Mouse (Mus musculus): ENCODE data around the gene Ckmt1.
"Not testable (repeated sequence)": the region's sequence is repeated elsewhere in the genome, so short reads cannot be mapped to it uniquely, and the experiment has no call there.

The Ckmt1 gene

GRCm38 (mm10) chr2:121357494-121357893, at the start of gene Ckmt1:
Gene Ckmt1, plus strand, starts transcription at chr2:121357714.
- DNase-seq (ENCODE audit: low read depth, low spot score), result no peak

GRCm38 (mm10) chr2:121308997-121309416, 48.5 kb upstream of the Ckmt1 start:
- no peak for DNase-seq (ENCODE audit: low read depth, low spot score)

GRCm38 (mm10) chr2:121316278-121316677, 41.2 kb upstream of the Ckmt1 start:
- no peak for DNase-seq (ENCODE audit: low read depth, low spot score)

- DNase-seq (ENCODE audit: low read depth, low spot score), result no peak
Observed at GRCm38 (mm10) chr2:121323041-121323440, 34.5 kb upstream of the Ckmt1 start.

GRCm38 (mm10) chr2:121323693-121324470, 33.6 kb upstream of the Ckmt1 start:
- no peak for DNase-seq (ENCODE audit: low read depth, low spot score)

GRCm38 (mm10) chr2:121329492-121329891, 28.0 kb upstream of the Ckmt1 start:
- DNase-seq (ENCODE audit: low read depth, low spot score), result no peak

- DNase-seq (ENCODE audit: low read depth, low spot score), result no peak
Observed at GRCm38 (mm10) chr2:121339057-121339456, 18.5 kb upstream of the Ckmt1 start.

- DNase-seq (ENCODE audit: low read depth, low spot score), result no peak
Observed at GRCm38 (mm10) chr2:121353156-121353555, 4.4 kb upstream of the Ckmt1 start.

GRCm38 (mm10) chr2:121354378-121354777, 3.1 kb upstream of the Ckmt1 start:
- peak; percentile 20 for DNase-seq (ENCODE audit: low read depth, low spot score)

- DNase-seq (ENCODE audit: low read depth, low spot score), result peak; percentile 90
Observed at GRCm38 (mm10) chr2:121354820-121355592, 2.5 kb upstream of the Ckmt1 start, which contains the start of gene Ppip5k1. Gene Ppip5k1, minus strand, starts transcription at chr2:121355396.

- no peak for DNase-seq (ENCODE audit: low read depth, low spot score)
Observed at GRCm38 (mm10) chr2:121357961-121358360, 447 bp downstream of the Ckmt1 start.

GRCm38 (mm10) chr2:121358381-121358780, 867 bp downstream of the Ckmt1 start:
- DNase-seq (ENCODE audit: low read depth, low spot score), result no peak

GRCm38 (mm10) chr2:121359461-121359860, 1.9 kb downstream of the Ckmt1 start:
- DNase-seq (ENCODE audit: low read depth, low spot score), result no peak

- DNase-seq (ENCODE audit: low read depth, low spot score), result no peak
Observed at GRCm38 (mm10) chr2:121363656-121364055, 6.1 kb downstream of the Ckmt1 start.

- DNase-seq (ENCODE audit: low read depth, low spot score), result no peak
Observed at GRCm38 (mm10) chr2:121368831-121369230, 11.3 kb downstream of the Ckmt1 start.

- DNase-seq (ENCODE audit: low read depth, low spot score), result no peak
Observed at GRCm38 (mm10) chr2:121370921-121371320, 13.4 kb downstream of the Ckmt1 start.

GRCm38 (mm10) chr2:121372266-121372665, 14.8 kb downstream of the Ckmt1 start:
- DNase-seq (ENCODE audit: low read depth, low spot score), result no peak

- no peak for DNase-seq (ENCODE audit: low read depth, low spot score)
Observed at GRCm38 (mm10) chr2:121374766-121375165, 17.3 kb downstream of the Ckmt1 start.

GRCm38 (mm10) chr2:121386961-121387575, 29.6 kb downstream of the Ckmt1 start, which contains the start of gene Strc:
Gene Strc, minus strand, starts transcription at chr2:121387168.
- not testable (repeated sequence) for DNase-seq (ENCODE audit: low read depth, low spot score)

GRCm38 (mm10) chr2:121396624-121397023, 39.1 kb downstream of the Ckmt1 start:
- DNase-seq (ENCODE audit: low read depth, low spot score), result peak; percentile 60

- no peak for DNase-seq (ENCODE audit: low read depth, low spot score)
Observed at GRCm38 (mm10) chr2:121403296-121403695, 45.8 kb downstream of the Ckmt1 start.

- peak; percentile 67 for DNase-seq (ENCODE audit: low read depth, low spot score)
Observed at GRCm38 (mm10) chr2:121408160-121408559, 50.6 kb downstream of the Ckmt1 start.

Data from c-Kit-negative CD71-positive TER-119-positive erythroid progenitor cells, embryonic 14.5 days (primary cell).